Mouse (Mus musculus): ENCODE data around the gene Gm45021.

Gm45021 gene

DNA sequence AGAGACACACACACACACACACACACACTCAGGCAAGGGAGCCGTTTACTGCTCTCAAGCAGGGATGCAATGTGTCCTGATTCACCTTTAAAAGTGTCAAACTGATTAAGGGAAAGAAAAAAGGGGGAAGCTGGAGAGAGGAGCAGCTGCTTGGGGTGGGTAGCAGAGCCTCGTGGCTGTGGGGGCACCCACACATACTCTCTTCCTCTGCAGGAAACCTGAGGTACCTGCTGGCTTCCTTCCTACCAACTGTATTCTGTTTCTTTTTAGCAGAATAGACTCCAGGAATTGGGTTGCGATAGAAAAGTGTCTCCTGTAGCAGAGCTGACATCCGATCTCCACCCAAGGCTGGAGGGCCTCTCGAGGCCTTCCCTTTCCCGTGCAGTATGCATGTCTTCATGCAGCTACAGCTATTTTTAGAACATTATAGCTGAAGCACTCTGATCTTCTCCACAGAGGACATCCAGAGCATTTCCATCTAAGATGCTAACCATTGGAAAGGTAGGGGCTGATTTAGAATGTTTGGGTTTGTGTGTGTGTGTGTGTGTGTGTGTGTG, at the start of gene Gm45021:
TSS of gene Gm45021 (plus strand) at position 417 of the 557 bp plus-strand sequence.
- DNase-seq (ENCODE audit: low read depth, low spot score), result no peak

DNA sequence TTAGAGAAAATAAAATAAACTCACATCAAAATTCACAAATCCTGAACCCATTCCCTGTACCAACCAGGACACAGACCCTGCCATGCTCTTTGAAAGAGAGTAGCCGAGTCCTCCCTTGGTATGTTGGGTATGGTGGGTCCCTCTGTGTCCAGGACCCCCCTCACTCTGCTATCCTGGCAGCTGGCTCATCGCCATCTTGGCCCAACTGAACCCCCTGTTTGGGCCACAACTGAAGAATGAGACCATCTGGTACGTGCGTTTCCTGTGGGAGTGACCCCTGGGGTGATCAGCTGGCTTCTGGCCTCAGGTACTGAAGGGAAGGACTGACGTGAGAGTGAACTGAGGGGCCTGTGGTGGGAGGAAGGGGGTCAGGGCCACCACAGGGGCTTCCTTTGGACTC, 49.5 kb upstream of the Gm45021 start:
- DNase-seq (ENCODE audit: low read depth, low spot score), result no peak

DNA sequence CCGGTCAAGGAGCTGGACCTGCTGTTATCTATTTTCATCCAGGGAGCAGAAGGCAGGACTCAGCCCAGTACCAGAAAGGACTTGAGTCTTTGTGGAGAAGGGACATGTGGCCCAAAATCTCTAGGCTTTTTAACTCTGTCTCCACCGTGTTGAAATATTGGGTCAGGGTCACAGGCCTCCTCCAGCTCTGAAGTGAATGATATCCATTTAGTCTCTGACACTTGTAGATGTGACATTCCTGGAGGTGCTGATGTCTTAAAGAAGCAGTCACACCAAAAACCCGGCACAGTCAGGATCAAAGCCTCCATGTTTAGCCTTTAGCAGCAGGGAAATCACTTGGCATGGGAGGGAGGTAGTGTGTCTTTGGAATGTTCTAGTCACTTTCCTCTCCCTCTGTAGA, 48.7 kb upstream of the Gm45021 start:
- DNase-seq (ENCODE audit: low read depth, low spot score), result no peak

DNA sequence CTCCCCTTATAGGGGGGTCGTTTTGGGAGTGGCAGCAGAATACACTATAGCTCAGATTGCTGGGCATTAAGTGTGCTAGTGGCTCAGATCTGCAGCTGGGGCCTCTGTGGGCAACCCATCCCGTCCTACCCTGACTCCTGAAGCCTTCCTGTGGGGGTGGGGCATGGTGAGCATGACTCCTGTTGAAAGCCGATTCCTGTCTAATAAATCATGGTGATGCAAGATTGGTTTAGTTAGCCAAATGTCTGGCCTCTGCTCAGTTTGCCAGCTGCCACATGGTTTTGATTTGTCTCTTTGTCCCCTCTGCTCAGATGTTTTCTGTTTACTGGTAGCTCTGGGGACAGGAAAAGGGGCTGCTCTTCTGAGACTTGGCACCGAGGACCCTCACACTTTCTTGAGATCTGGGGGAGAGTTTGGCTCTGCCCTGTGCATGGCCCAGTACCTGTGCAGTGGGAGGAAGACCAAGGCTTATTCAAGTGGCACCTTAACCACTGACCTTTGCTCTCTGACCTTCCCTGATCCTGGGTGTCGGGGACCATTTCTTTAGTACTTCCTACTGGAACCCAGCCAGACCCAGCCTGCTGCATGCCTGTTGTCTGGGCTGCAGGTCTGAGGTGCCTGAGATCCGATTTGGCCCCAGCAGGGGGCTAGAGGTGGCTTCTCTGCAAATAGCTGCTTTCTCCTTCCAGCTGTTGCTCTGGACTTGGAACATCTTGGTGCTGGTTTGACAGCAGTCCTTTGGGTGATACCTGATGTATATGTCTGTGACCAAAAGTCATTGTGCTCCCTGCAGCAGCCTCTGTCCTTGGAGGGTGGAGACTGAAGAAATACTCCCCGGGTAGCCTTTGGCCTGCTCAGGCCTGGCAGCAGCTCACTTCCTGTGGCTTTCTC, 47.6 kb upstream of the Gm45021 start:
- no peak for DNase-seq (ENCODE audit: low read depth, low spot score)

DNA sequence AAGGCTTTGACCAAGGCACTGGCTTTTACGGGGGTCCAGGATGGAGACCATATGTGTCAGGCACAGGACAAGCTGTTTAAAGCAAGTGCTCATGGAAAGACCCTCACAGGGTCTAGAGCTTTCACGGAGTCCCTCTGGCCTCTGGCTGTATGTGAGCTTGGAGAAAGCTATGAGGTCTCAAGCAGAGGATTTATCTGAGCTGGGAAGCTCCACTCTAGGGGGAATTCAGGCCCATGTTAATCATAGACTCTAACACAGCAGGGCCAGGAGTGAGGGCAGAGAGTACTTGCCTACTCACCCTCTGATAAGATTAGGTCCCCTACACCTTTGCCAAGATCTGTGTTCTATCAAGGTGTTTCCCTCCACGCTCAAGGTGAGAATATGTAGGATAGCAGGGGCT, 46.8 kb upstream of the Gm45021 start:
- DNase-seq (ENCODE audit: low read depth, low spot score), result no peak

DNA sequence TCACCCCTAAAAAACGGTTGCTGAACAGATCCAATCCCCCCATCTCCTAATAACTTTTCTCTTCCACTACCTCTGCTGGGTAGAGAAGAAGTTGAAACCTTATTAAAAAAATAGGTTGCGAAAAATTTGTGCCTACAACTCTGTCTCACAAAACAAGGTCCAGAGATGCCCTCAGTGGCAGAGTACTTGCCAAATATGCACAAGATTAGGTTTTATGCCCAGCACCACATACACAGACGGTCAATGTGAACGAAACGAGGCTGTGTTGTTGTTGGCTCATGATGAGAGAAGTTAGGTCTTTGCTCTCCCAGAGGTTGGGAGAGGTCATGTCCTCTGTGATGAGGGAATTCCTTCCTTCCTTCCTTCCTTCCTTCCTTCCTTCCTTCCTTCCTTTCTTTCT, 44.2 kb upstream of the Gm45021 start:
- DNase-seq (ENCODE audit: low read depth, low spot score), result no peak

DNA sequence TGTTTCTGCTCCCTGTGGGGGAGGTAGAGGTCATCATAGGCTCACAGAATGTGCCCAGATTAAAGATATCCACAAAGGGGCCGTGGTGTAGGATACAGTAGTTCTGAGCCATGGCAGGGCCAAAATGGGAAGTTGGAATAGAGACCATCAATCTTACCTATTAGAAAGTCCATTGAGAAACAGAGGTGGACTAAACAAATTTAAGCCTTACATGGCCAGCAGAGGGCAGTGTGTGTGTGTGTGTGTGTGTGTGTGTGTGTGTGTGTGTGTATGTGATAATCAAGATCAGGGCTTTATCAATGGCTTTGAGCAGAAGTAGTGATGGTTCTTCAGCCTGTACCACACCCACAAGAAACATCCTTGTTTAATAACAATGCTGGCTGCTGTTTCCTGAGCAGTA, 43.1 kb upstream of the Gm45021 start:
- DNase-seq (ENCODE audit: low read depth, low spot score), result peak; percentile 55

DNA sequence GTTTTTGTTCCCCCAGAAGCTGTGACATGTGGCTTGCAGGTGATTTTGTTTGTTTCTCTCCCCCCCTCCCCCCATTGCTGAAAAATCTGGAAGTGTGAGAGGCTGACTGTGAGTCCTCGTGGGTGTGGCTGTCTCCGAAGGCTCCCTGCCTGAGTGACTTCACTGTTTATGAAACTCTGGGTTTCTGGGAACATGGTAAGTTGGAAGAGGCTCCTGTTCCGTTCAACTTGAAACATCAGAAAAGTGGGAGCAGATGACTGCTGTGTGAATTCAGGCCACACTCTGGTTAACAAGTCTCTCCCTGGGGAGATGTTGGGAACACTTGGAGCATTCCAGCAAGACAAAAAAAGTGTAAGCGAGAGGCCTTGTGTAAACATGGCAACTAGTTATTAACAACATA, 42.6 kb upstream of the Gm45021 start:
- DNase-seq (ENCODE audit: low read depth, low spot score), result no peak

DNA sequence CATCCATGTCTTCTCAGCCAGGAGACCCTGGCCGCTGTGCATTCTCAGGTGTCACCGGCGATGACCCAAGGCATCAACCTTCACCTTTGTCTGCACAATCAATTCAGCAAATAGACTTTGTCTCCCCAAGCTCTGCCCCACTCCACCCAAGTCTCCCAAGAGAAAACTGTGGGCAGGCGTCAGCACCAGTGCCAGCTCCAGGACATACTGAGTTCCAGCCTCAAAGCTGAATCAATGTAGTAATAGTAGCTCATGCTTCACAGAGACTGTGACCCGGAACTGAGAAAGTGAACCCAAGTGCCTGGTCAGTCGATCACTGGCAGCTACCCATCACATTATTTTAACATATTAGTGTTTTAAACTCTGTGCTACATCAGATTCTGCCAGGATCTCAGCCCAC, 41.1 kb upstream of the Gm45021 start:
- no peak for DNase-seq (ENCODE audit: low read depth, low spot score)

DNA sequence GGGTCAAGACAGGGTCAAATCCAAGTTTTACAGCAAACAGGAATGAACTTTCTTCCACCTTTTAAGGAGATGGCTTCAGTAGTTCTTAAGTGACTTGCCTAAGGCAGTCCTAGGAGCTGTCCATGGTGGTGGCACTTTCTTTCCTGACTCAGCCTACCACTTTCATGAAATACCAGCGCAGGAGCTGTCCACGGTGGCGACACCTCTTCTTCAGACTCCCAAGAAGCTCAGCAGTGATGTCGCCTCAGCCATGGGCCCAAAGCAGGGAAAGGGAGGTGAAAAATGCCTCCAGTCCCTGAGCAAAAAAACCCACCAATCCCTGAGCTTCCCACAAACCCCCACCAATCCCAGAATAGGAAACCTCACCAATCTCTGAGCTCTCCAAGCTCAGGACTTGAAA, 36.5 kb upstream of the Gm45021 start:
- DNase-seq (ENCODE audit: low read depth, low spot score), result peak; percentile 83

DNA sequence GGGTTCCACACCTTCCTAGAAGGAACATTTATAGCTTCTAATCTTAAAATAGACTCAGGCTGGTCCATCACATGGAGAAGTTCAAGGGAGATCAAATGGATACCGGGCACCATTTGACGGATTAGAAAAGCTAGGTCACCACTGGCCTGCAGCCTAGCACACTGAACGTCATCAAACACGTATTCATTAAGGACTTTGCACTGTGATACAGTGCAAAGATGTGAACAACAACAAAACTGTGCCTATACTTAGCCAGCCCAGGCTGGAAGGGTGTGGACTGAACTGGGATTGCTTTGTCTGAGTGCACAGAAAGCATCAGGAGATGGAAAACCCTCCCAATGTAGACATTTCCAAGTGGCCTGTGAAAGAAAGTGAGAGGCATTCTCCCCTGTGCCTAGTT, 35.6 kb upstream of the Gm45021 start:
- DNase-seq (ENCODE audit: low read depth, low spot score), result no peak

DNA sequence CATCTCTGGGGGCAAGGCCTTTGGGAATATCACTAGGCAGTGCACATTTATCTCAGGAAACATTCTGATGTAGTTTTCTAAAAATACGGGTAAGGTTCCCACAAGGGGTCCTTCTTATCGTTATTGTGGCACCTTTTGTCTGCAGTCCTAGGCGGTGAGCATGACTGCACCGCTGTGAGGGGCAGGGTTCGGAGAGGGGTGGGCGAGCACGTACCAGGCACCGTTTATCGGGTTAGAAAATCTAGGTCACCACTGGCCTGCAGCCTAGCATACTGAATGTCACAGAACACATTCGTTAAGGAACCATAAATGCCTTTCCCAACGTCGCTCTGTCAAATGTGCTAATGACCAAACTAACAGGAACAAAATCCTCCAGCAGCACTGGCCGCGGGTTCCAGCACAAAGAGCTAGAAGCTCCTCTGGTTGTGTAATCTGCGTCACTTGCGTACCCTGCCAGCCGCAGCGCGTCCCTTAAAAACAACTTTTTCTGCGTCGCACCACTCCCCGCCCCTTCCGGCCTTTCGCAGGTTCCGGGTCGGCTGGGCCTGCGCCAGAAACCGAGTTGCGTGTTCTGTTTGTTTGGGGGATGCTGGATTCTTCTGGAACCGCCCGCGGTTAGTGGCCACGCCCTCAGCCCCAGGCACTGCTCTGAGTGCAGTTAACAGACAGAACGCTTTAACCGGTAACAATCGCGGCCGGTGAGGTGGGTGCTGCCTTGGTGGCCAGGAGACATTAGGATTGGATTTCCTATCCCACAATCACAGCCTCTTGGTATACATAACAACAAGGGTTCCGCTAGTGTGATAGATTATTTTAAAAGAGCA, 34.9 kb upstream of the Gm45021 start, which contains the start of gene Lrrc61:
TSS of gene Lrrc61 (plus strand) at position 517 of the 824 bp plus-strand sequence.
- DNase-seq (ENCODE audit: low read depth, low spot score), result peak; percentile 94

DNA sequence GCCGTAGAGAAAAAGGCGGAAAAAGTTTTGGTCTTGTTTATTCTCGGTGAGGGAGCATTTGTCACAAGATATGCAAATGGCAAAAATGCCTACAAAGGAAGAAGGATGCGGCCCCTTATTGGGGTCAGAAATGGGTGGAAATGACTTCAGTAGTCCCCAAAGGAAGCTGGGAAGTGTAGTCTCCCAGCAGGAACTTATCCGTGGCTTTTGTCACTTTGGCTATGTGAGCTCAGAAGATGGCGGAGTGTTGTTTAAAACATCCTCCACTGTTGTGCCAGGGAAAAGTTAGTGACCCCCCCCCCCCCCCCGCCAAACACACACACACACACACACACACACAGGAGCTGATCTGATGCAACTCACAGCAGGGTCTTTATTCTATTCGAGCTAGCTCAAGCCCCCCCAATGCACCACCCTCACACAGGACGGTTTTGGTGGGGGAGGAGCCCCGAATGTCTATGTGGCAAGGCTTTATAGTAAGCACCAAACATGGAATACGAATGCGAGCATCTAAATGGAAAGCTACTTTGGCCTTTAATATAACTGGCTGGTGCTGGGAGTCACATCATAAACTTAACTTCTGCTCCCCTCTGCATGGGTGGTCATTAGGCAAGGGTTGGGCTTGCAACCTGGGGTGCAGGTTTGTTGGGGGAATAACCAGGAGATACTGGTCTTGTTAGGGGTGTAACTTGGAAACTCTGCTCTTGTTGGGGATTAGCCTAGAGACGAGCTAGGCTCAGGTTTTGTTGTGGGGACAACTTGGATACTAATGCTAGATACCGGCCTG, 34.1 kb upstream of the Gm45021 start:
- DNase-seq (ENCODE audit: low read depth, low spot score), result no peak

DNA sequence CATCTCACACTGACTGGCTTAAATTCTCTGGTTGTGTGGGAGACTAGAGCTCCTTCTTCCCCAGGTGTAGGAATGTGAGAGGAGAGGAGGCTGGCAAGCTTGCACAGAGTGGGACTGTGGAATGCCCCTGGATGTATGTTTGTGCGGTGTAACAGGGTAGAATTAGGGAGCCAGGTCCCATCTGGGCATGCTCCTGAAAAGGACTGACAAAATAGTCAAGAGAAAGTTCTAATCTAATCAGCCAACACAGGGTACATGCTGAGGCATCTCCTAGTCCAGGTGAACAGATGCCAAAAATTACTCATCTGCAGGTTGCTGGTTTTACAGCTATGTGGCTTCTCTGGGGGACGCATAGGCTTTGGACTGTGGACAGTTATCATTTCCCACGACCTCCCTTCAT, 33.5 kb upstream of the Gm45021 start:
- no peak for DNase-seq (ENCODE audit: low read depth, low spot score)

DNA sequence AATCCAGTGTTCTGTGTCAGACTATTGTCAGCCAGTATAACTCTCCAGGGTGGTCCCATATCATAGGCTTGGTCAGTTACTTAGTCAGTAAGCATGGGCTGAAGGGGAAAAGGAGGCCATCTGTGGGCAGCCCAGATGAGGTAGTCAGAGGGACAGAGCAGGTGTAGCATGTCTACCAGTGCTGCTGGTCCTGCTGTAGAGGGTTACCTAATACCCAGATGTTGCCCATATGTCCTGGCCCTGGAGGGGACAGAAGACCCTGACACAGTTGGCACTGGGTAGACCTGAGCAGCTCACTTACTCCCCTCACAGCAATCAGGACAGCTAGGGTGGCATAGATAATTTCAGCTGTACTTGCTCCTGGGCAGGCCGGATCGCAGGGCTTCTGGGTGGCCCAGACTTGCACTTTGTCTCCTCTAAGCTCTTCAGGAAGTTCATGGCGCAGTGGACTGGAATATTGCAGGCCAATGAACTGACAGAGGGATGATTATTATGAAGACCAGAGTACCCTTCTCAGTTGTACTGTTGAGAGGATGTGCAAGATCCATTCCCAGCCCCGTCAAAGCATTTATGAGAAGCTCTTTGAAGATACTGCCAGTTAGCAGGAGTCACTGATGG, 23.6 kb upstream of the Gm45021 start:
- DNase-seq (ENCODE audit: low read depth, low spot score), result no peak

DNA sequence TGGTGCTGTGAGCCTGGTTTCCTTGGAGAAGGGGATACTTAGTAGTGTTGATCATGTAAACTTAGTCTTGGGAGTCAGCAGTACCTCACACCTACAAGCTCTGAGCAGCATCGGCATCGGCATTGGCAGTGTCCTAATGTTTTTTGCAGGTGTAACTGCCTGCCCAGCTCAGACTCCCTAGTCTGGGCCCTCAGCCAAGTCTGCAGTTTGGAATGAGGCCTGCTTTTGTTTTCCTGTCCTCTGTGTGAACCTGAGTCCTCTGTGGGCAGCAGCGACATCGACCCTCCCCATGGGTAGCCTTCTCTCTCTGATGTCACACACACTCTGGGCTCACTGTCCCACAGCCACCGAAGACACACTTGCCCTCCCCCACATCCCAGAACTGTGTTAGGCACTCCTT, 23.1 kb upstream of the Gm45021 start:
- DNase-seq (ENCODE audit: low read depth, low spot score), result no peak

DNA sequence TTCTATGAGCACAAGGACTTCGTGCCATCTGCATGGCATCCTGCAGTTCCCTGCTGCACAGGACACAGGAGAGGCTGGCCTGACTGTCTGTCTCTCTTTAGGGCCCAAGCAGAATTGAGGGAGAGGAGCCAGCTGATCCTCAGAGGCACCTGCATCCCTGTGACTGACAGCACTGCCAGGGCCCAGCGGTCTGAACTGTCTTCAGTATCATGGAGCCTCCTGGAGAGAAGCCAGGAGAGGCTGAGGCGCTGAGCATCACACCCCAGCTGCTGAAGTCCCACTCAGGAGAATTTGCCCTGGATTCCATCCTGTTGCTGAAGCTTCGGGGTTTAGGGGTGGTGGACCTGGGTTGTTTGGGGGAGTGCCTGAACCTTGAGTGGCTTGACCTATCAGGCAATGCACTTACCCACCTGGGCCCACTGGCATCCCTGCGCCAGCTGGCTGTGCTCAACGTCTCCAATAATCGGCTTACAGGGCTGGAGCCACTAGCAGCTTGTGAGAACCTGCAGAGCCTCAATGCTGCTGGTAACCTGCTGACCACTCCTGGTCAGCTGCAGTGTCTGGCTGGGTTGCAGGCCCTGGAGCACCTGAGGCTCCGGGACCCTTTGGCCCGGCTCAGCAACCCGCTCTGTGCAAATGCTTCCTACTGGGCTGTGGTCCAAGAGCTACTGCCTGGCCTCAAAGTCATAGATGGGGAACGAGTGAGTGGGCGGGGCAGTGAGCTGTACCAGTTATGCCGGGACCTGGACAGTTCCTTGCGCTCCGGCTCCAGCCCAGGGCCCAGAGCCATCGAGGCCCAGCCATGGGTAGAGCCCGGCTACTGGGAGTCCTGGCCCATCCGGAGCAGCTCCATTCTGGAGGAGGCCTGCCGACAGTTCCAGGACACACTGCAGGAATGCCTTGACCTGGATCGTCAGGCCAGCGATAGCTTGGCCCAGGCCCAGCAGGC, 21.1 kb upstream of the Gm45021 start:
- no peak for DNase-seq (ENCODE audit: low read depth, low spot score)

DNA sequence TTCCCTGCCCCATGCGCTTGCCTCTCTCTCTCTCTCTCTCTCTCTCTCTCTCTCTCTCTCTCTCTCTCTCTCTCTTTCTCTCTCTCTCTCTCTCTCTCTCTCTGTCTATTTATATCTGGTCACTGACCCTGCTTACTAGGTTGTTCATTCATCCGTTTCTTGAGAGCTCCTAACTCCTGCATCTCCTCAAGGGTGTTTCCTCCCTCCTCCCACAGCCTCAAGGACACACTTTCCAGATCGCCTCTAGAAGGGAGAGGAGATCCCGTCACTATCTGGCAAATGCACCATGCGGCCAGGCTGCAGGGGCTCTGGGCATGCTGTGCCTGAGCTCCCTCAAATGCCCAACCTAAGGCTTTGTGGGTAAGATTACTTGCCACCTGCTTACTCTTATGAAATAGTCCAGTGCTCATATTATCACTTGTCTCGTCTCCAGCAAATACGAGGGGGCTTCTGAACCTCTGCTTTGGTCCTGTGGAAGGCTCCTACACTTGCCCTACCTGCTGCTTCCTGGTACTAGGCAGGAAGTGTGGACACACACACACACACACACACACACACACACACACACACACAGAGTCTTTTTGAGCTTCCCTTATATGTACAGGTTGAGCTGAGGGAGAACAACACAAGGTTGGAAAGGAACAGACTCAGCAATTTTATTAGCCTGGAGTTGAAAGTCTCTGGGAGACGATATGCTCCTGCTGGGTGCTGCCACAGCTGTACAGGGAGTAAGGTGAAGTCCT, 20.2 kb upstream of the Gm45021 start:
- DNase-seq (ENCODE audit: low read depth, low spot score), result no peak

DNA sequence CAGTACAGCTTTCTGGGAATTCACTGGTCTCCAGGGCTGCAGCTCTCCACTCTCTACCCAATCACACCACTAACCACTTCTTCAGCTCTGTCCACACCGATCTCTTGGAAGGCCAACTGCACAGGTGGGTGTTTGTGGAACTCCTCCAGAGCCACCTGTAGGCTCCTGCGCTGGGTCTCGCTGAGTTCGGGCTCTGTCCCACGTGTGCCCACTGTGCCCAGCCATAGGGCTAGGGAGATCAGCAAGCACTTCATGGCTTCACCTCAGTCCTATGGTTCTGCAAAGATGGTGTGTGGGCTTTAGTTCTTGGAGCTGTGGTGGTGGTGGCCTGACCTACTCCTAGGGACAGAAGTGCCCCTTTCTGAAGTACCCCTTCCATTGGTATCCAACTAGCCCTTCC, 17.4 kb upstream of the Gm45021 start:
- DNase-seq (ENCODE audit: low read depth, low spot score), result no peak
